Mouse (Mus musculus) retina, postnatal 1 day (tissue): ENCODE measurements around the gene Celf1.
"Not testable (repeated sequence)": the region's sequence is repeated elsewhere in the genome, so short reads cannot be mapped to it uniquely, and the experiment has no call there.

Experiments used
- DNase-seq: peaks from one replicate; pipeline ENCODE4 v3.0.0-alpha.2; 2012

Gene Celf1

DNA sequence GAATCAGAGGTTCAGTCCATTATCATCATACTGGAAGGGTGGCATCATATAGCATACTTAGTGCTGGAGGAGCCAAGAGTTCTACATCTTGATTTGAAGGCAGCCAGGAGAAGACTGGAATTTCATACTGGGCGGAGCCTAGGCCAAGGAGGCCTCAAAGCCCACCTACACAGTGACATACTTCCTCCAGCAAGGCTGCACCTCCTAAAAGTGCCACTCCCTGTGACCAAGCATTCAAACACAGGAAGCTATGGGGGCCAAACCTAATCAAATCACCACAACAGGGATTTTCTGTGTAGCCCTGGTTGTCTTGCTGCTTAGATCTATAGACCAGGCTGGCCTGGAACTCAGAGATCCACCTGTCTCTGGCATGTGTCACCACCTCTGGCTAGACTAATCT, 83.8 kb downstream of the Celf1 start:
- no peak for DNase-seq

DNA sequence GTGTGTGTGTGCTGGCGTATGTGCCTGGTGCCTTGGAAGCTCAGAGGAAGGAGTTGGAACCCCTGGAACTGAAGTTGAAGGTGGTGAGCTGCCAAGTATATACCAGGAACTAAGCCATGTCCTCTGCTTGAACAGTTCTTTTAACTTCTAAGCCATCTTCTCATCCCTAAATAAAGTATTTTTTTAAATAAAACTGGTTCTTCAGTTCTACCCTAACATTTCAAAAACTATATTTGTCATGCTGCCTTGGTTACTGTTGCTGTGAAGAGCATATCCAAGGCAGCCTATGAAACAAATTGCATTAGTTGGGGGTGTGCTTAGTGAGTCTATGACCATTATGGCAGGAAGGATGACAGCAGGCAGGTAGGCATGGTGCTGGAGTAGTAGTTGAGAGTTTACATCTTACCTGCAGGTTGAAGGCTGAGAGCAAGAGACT, 84.9 kb downstream of the Celf1 start:
- no peak for DNase-seq

DNA sequence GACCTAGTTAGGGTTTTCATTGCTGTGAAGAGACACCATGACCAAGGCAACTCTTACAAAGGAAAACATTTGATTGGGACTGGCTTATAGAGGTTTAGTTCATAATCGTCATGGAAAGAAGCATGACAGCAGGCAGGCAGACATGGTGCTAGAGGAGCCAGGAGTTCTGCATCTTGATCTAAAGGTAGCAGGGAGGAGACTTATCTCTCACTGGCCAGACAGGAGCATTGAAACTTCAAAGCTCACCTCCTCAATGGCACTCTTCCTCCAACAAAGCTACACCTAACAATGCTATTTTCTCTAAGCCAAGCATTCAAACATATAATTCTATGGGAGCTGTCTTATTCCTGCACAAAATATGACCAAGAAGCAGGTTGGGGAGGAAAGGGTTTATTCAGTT, 86.3 kb downstream of the Celf1 start:
- no peak for DNase-seq

DNA sequence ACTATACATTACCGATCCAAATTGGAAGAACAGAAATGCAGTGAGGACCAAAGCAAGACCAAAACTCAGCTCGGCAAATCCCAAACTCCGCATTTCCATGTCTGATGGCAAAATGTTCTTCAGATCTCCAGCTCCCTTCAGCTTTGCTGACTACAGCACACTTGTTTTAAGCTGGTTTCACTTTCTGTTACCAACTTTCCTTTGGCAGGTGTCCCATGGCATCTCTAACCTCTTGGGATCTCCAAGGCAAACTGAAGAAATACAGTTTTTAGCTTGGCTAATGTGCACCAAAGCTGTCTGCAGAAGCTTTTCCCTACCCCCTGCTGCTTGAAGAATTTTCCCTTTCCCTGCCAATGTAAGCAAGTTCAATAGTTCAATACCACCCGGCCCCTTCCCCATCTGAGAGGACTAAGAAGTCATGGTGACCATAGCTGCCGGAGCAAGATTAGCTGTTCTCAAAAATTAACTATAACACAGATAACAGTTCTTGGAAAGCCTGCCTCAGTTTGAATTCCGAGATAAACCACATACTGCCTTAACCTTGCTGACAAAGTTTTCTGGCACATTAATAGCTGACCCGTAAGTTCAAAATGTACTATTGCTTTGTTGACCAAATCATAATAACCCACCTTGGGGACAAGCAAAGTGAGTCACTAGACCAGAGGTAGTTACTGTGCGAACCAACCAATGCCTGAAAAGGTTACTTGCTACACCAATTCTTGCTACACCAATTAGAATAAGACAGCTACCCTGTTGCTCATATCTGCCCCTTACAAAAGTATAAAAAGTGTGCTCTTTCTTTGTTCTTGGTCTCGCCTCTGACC, 87.4 kb downstream of the Celf1 start:
- no peak for DNase-seq

DNA sequence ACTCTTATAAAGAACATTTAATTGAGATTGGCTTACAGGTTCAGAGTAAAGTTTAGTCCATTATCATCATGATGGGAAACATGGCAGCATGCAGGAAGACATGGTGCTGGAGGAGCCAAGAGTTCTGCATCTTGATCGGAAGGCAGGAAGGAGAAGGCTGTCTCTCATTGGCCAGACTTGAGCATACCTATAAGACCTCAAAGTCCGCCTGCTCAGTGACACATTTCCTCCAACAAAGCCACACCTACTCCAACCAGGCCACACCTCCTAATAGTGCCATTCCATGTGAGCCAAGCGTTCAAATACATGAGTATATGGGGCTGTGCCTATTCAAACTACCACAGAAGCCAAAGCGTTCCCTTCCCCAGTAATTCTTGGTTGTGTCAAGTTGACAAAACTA, 91.0 kb downstream of the Celf1 start:
- DNase-seq: no peak

DNA sequence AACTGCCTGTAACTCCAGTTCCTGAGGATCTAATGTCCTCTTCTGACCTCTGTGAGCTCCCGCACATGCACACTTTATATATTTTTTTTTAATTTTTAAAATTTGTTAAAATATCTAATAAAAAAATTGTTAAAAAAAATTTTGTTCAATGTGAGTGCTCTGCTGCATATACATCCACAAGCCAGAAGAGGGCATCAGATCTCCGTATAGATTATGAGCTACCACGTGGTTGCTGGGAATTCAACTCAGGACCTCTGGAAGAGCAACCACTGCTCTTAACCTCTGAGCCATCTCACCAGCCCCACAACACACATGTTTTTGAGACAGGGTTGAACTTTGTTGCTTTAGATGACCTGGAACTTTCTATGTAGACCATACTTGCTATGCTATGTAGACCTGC, 92.8 kb downstream of the Celf1 start:
- DNase-seq: peak; percentile 42

DNA sequence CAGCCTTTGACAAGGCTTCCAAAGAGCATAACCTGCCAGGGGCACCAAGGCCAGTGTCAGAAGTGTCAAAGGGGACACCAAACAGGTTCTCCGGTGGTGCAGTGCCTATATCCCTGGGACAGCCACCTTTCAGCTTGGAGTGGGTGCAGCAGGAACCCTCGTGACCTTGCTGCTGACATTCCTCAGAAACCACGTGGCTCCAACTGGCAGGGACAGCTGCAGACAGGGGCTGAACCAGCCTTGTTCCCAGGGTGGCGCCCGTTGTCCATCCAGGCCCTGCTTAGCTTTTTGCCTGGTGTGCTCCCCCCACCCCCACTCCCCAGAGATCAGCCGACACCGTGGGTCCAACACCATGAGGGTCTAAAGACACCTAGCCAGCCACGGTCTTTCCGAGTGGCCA, 95.2 kb downstream of the Celf1 start, which contains the start of gene Rapsn:
Gene Rapsn, plus strand, starts transcription at position 236 of the 400 bp plus-strand sequence.
- peak; percentile 34 for DNase-seq

DNA sequence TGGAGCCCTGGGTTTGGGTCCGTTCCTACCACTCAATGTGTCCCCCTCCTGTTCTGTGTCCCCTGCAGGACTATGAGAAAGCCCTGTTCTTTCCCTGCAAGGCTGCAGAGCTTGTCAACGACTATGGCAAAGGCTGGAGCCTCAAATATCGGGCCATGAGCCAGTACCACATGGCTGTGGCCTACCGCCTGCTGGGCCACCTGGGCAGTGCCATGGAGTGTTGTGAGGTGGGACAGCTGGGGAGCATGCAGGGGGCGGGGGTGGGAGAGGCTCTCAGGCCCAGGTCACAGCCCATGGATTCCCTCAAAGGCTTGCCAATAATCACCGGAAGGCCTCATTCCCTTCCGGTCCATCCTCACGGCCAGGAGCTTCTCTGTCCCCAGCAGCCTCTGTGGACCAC, 101.6 kb downstream of the Celf1 start:
- DNase-seq: no peak

DNA sequence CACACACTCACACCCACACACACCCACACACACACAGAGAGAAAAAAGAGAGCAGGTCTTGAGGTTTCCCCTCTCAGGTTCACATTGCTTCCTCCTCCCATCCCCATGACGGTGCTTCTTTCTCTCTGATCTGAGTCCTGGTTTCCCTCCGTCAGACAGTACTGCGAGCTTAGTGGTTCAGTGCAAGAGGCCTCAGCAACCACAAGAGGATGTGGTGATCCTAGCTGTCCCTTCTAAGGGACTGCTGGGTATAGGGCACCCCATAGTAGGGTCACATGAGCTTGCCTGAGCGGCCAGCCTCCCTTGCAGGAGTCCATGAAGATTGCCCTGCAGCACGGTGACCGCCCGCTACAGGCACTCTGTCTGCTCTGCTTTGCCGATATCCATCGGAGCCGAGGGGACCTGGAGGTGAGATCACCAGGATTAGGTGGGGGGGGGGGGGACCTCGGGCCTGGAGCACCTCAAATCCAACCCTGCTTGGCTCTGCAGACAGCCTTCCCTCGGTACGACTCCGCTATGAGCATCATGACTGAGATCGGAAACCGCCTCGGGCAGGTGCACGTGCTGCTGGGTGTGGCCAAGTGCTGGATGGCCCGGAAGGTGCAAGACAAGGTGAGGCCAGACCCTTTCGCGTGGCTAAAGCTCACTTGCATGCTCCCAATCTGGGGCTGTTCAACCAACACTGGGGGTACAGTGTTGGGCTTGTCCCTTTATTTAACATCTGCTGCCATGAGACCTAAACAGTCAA, 102.6 kb downstream of the Celf1 start:
- no peak for DNase-seq

DNA sequence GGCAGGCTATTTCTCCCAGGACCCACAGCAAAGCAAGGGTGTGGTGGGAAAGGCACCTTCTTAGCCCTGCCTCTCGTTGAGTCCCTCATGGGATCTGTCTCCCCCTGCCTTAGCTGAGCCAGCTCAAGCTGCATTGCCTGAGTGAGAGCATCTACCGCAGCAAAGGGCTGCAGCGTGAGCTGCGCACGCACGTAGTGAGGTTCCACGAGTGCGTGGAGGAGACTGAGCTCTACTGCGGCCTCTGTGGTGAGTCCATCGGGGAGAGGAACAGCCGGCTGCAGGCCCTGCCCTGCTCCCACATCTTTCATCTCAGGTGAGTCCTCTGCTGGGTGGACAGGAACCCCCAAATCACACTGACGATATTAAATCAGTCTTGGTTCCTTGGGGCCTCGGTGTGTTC, 104.5 kb downstream of the Celf1 start:
- no peak for DNase-seq

DNA sequence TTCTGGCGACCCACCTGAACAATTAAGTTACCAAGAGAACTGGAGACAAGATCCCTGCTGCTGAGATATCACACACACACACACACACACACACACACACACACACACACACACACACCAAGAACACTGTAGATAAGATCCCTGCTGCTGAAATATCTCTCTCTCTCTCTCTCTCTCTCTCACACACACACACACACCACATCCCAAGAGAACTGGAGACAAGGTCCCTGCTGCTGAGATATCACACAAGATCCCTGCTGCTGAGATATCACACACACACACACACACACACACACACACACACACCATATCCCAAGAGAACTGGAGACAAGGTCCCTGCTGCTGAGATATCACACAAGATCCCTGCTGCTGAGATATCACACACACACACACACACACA, 105.6 kb downstream of the Celf1 start:
- not testable (repeated sequence) for DNase-seq

DNA sequence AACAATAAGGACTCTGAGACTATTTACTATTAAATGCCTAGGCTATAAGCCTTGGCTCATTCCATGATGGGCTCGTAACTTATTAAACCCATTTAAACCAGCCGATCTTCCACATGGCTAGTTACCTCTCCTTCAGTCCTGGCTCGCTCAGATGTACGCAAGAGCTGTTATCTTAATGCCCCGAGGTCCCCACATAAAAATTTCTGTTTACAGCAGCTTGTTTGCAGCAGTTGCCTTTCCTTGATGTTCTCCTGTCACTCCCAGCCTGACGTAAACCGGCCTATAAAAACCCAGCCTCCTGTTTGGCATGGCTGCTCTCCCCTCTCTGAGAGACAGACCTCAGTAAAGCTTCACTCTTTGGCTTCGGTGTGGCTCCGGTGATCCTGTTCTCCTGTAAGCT, 107.2 kb downstream of the Celf1 start:
- peak; percentile 26 for DNase-seq

DNA sequence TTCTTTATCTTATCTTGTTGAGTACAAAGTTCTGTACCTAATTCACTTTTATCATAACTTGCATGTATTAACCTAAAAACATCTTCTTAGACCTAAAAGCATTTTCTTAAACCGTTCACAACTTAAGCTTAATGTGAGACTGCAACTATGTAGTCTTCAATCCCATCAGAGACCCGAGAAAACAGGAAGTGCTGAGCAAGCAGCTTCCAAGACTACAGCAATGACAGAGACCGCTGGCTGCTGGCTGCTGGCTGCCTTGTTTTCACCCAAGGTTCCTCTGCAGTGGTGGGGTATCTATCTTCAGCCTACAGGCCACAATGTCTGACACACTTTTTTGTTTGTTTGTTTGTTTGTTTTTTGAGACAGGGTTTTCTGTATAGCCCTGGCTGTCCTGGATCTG, 111.7 kb downstream of the Celf1 start:
- no peak for DNase-seq

DNA sequence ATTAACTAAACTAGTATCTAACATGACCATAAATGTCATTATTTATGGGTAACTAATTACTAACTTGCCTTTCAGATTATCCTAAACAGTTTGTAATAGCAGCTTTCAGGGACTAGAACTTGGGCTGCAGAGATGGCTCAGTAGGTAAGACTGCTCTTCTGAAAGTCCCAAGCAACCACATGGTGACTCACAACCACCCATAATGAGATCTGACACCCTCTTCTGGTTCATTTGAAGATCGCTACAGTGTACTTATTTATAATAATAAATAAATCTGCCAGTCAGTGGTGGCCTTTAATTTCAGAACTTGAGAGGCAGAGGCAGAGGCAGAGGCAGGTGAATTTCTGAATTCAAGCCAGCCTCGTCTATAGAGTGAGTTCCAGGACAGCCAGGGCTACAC, 112.6 kb downstream of the Celf1 start:
- peak; percentile 26 for DNase-seq

DNA sequence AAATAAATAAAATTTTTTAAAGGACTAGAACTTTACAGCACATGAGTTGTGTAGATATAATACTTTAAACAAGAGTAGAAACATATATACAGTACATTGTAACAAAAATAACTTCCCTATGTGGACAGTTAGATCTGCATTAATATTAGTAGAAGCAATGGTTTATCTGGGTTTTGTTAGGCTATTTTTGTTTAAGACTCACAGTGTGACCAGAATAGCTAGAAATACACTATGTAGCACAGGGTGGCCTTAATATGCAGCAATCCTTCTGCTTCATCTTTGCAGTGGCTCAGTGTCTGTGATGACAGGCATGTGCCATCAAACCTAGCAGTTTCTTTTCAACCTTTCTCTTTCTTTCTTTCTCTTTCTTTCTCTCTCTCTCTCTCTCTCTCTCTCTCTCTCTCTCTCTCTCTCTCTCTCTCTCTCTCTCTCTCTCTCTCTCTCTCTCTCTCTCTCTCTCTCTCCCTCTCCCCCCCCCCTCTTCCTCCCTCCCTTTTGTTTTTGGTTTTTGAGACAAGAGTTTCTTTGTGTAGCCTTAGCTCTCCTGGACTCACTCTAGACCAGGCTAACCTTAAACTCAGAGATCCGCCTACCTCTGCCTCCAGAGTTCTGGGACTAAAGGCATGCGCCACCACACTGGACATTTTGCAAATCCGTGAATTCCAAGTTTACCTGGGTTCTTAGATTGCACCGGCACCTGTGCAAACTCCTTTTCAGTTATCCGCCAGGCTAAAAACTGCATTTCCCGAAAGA, 113.2 kb downstream of the Celf1 start:
- DNase-seq: peak; percentile 15

DNA sequence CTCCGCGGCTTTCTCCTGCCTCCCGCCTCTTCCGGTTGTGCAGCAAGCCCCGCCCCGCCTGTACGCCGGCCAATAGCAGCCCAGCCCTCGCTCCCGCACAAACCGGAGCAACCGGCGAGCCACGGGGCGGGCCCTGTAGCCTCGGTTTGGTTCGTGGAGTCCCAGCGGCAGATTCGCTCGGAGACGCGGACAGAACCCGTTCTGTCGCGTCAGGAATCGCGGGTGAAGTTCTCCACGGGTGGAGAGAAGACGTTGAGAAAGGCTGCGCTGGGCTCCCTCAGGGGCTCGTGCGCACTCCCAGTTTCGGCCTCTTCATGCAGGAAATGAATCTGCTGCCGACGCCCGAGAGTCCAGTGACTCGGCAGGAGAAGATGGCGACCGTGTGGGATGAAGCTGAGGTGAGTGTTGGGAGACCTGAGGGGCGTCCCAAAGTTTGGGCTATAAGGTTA, 113.8 kb downstream of the Celf1 start, which contains the start of gene Psmc3:
Gene Psmc3, plus strand, starts transcription at position 76 of the 449 bp plus-strand sequence.
- DNase-seq: peak; percentile 96

DNA sequence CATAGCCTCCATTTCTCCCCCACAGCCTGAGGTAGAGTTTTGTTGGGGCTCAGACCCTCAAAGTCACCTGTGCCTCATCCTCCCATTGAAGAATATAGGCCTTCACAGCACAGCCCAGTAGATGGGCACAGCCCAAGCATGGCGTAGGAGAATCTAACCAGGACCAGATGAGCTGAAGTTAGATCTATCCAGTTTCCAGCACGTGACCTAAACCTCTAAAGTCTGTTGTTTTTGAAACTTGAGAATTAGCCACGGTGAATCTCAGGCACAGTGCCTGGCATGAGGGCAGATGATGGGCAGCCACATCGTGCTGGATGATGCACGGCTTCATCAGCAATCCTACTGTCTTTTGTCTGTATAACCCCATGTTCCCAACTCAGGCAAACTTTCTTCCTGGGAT, 118.3 kb downstream of the Celf1 start:
- no peak for DNase-seq

DNA sequence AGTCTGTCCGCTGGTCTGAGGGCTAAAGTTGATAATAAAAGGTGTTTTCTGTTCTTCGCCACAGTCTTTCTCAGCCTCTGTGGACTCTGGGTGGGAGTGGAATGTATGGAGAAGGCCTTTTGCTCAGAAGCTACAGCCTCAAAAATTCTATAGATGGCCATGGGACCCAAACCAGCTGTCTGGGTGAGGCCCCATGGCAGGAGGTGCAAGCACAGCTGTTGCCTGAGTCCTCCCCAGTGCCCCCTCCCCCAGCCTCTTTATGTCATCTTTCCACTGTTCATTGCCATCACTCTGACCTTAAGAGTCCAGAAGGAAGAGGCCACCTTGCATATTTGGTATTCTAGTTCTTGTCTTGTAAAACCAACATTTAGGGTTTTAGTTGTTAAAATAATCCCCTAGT, 119.2 kb downstream of the Celf1 start:
- DNase-seq: no peak

DNA sequence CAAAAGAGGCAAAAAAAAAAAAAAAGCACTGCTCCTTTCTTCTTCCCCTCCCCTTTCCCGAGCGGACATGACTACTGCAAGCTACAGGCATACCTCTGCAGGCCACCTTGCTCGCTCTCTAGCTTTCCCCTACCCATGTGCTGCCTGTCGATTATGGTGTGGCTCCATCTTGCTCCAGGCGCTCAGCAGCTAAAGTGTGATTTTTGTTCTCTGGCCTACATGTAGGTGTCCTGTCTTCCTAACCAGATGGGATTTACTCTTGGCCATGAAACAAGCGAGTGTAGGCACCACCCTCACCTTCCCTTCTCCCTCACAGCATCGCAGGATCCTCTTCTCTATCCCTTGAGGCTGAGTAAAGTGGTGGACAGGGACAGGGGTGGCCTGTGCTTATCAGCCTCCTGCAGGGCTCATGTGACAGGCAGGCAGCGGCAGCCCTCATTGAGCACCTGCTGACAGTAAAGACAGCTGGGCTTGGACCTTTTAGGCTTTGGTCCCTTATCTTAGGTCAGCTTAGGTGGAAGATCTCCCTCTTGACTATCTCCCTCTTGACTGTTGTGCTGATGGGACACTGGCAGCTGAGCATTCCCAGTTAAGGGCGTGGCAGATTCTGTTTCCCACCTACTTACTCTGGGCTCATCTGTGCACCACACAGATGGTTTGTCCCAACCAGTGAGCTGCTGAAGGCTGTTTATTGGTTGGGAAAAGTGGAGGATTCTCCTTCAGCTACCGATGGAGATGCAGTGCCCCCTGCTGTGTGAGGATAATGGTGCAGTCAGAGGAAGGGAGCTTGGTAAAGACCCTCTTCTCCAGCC, 120.6 kb downstream of the Celf1 start:
- peak; percentile 74 for DNase-seq

DNA sequence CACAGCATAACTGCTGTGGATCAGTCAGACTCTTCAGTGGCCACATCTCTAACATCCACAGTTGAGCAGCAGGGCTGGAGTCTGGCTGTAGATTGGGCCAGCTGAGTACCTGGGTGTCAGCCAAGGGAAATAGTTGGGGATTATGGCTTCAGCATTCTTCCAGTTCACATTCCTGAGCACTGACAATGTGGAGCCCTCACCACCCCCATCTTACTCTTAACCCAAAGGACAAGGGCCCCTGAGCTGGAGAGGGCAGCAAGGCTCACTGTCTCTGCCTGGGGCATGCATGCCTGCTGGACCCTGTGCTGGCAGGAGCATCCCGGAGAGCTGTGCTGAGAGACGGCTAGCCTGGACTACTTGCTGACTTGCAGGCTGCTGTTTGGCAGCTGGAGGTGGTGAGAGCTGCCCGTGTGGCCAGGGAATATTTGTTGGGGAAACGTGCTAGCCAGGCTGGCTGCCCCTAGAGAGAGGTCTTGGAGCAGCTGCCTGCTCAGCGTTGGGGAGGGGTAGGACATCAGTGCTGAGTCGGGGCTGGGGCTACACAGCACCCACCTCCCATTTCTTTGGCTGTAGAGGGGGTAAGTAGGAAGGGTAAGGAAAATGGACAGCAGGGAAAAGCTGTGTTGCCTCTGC, 121.8 kb downstream of the Celf1 start:
- DNase-seq: no peak

DNA sequence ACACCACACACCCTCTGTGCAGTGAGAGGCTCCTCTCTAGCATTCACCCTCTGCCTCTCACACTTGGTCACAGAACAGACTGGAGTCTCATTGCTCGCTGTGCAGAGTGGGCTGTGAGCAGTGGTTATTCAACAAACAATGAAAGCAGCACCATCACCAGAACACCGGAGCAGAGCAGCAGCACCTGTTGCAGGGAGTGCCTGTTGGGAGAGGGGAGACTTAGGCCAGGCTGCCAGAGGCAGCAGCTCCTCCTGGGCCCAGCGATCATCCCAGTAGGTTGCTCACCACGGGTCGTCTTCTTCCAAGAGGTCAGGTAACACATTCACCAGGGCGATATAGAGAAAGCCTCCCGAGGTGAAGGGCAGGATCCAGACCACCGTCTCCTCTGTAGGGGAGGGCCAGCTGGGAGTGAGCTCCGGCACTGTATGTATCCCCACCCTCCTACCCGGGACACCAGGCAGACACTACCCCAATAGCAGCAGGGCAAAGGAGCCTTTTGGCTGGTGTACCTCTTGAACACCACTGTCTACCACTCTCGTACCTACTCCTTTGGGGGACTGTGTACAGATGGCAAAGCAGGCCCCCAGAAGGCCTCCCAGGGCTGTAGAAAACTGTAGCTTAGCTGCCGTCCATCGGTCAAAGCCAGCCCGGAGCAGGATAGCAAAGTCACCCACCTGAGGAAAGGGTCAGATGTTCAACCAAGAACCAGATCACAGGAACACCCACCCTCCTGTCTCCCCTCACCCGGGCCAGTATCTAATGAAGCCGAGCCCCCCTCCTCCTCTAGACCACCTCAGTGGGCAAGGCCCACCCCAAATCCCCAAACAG, 122.8 kb downstream of the Celf1 start:
- DNase-seq: no peak
